Mouse (Mus musculus): ENCODE measurements around the gene Dnajc4. TPM values are rescaled to one million over a fixed set of nuclear protein-coding genes. Genes with fewer than 3 reads are reported as not detected.

Gene Dnajc4
- polyA plus RNA-seq (2015; fragmentation: Nextera tagmentation; extraction: Ambion mirVana): 10.9 and 11.2 TPM in 2 replicates

DNA sequence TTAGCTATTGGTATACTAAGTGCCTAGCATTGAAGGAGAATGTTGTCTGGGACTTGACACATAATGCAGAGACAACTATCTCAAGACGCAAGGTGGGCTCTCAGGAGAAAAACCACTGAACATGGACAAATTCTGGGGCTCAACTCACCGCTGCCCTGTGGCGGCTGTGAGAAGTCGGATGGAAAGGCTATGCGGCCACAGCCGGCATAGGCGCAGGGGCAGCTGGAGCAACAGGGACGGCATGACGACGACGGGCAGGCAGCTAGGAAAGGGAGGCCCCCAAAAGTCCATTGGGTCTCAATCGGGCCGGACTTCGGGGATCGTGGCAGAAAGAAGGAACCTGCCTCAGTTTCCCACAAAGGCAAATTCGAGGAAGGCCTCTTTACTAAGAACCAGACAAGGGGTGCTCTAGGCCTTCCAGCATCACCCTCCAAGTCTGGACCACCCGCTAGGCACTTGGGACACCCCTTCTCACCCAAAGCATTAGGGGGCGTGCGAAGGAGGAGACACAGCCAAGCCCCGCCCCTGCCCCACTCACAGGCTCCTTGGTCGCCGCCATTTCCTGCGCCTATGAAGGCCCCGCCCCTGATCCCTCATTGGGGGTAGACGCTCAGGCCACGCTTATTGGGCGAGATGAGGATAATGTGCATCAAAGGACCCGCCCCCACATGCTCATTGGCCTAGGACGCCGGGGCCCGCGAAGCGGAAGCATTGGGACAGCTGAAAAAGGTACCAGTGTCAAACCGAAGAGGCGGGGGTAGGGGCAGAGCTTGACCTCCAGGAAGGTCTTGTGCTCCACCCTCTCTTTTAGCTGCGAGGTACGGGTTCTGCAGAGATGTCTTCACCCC is at the start of gene Dnajc4:
Gene Dnajc4, minus strand, starts transcription at position 562 of the 848 bp plus-strand sequence.
- H3K4me1 ChIP-seq (ENCODE audit: insufficient read depth): peaks cover 40% of the 10 kb centered on the region
- H3K4me3 ChIP-seq (ENCODE audit: low read depth, low read length): peak within 1 kb of the TSS; percentile 67
- under 1% methylated on average over 36 of the region's 37 CpGs for WGBS (ENCODE audit: insufficient replicate concordance)
- 0 out of 2 replicates have a peak, but pooled peaks cover 2% of the 10 kb centered on the region for H3K36me3 ChIP-seq (replicated peaks; ENCODE audit: insufficient read depth, low read length)
- H3K9ac ChIP-seq (replicated peaks): peak within 1 kb of the TSS; percentile 75
- H3K27me3 ChIP-seq (ENCODE audit: insufficient read depth, low read length): no peaks in the 10 kb centered on the region
- no peaks in the 10 kb centered on the region for H3K9me3 ChIP-seq (ENCODE audit: low read length)
- TF ChIP-seq EP300 (IDR thresholded peaks at IDR 0.05; ENCODE audit: low read depth): no peak
- 0 out of 2 replicates have a peak, but pooled peaks have one; percentile 11 for TF ChIP-seq CTCF (IDR thresholded peaks at IDR 0.05; ENCODE audit: low read depth)
- DNase-seq (peak; percentile 97), ATAC-seq (peak; percentile 93)
- H3K4me2 ChIP-seq (ENCODE audit: low read depth, low read length): peak within 1 kb of the TSS; percentile 100
- H3K27ac ChIP-seq (ENCODE audit: low read depth): peak within 1 kb of the TSS; percentile 81

DNA sequence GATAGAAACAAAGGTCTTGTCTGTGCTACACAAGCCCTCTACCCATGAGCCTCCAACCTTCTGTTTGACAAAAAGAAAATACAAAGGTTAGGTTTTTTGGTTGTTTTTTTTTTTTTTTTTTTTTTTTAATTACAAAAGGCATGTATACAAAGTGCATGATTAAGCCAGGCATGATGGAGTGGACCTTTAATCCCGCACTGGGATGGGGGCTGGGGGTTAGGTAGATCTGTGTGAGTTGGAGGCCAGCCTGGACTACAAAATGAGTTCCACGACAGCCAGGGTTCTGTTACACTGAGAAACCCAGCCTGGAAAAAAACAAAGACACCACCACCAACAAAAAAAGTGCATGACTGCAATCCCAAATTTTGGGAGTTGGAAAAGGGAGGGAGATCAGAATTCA is 48.8 kb upstream of the Dnajc4 start:
- no peak for TF ChIP-seq CTCF (IDR thresholded peaks at IDR 0.05; ENCODE audit: low read depth)
- no peak for TF ChIP-seq EP300 (IDR thresholded peaks at IDR 0.05; ENCODE audit: low read depth)
- Histone ChIP-seq H3K27ac (ENCODE audit: low read depth) (0 out of 2 replicates have a peak overlapping the region, but pooled peaks have one; percentile 94), H3K4me2 (ENCODE audit: low read depth, low read length) (peak overlapping the region; percentile 92), H3K27me3 (ENCODE audit: insufficient read depth, low read length) (no peaks in the 10 kb centered on the region), H3K9me3 (ENCODE audit: low read length) (no peaks in the 10 kb centered on the region), H3K4me3 (ENCODE audit: low read depth, low read length) (no peak overlapping the region), H3K9ac (replicated peaks) (peak overlapping the region; percentile 78; the same call in 1 of the 2 replicates), H3K4me1 (ENCODE audit: insufficient read depth) (peaks cover 23% of the 10 kb centered on the region), H3K36me3 (replicated peaks; ENCODE audit: insufficient read depth, low read length) (no peaks in the 10 kb centered on the region)
- DNase-seq (no peak), ATAC-seq (no peak)
- WGBS (ENCODE audit: insufficient replicate concordance): 85% methylated on average over 2 of the region's 2 CpGs

DNA sequence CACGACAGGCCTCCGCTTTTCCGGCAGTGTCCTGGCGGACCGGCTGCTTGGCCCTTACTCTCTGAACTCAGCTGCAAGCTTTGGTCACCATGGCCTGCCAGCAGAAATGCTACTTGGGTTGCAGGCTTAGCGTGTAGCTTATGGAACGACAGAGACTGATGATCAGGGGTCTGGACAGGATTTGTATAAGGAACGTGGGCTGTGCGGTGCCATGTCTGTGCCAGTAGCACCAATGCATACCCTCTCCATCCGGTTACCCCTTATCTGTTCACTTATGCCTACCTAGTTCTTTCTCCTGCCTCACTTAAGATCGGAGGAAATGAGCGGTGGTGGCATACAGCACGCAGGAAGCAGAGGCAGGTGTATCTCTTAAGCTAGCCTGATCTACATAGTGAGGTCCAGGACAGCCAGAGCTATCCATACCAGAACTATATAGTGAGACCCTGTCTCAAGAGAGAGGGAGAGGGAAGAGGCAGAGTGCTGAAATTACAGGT is 48.3 kb upstream of the Dnajc4 start:
- H3K27me3 ChIP-seq (ENCODE audit: insufficient read depth, low read length): no peaks in the 10 kb centered on the region
- 17% methylated on average over 13 of the region's 13 CpGs for WGBS (ENCODE audit: insufficient replicate concordance)
- no peak for DNase-seq
- peak overlapping the region; percentile 78 for H3K9ac ChIP-seq (replicated peaks)
- H3K36me3 ChIP-seq (replicated peaks; ENCODE audit: insufficient read depth, low read length): no peaks in the 10 kb centered on the region
- peaks cover 23% of the 10 kb centered on the region for H3K4me1 ChIP-seq (ENCODE audit: insufficient read depth)
- no peaks in the 10 kb centered on the region for H3K9me3 ChIP-seq (ENCODE audit: low read length)
- peak overlapping the region; percentile 66 for H3K4me3 ChIP-seq (ENCODE audit: low read depth, low read length)
- TF ChIP-seq CTCF (IDR thresholded peaks at IDR 0.05; ENCODE audit: low read depth) (no peak), EP300 (IDR thresholded peaks at IDR 0.05; ENCODE audit: low read depth) (no peak)
- ATAC-seq: no peak
- peak overlapping the region; percentile 94 for H3K27ac ChIP-seq (ENCODE audit: low read depth)
- H3K4me2 ChIP-seq (ENCODE audit: low read depth, low read length): peak overlapping the region; percentile 92

DNA sequence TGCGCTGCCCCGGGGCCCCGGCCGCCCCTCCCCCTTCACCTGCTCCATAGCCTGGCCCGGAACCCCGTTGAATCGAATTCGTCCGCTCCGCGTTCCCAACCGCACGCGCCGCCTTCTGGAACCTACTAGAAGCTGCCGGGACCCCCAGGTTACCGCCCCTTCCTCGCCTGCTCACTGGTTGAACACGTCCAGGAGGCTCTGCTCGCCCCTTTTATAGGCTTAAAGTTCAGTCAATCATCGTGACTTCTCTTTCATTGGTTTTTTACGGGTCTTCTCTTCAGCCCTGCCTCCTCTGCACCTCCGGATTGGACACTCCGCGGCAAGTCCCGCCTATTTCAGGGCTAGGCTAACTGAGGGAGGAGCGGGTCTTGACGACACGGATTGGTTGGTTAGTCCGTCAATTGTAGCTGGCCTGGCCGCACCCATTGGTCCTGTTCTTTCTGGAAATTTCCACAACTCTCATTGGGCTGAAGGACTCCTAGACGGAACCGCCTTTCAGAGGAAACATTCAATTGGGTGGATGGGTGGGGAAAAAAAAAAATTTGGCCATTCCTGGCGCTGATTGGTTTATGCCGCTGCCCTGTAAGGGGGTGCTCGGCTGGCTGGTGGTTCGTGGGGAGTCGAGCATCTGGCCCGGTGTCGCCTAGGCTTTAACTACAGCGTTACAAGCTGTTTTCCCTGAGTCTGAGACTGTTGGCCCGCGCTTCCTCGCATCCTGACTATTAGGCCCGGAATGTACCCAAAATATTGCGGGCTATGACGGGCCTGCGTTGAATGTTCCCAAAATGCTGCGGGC is 47.7 kb upstream of the Dnajc4 start, which contains the start of gene Stip1:
Gene Stip1, minus strand, starts transcription at position 127 of the 796 bp plus-strand sequence.
- H3K4me3 ChIP-seq (ENCODE audit: low read depth, low read length): peak within 1 kb of the TSS; percentile 97
- H3K9ac ChIP-seq (replicated peaks): peak within 1 kb of the TSS; percentile 94
- peaks cover 23% of the 10 kb centered on the region for H3K4me1 ChIP-seq (ENCODE audit: insufficient read depth)
- H3K27ac ChIP-seq (ENCODE audit: low read depth): peak within 1 kb of the TSS; percentile 96
- peaks cover 4% of the 10 kb centered on the region for H3K36me3 ChIP-seq (replicated peaks; ENCODE audit: insufficient read depth, low read length)
- ATAC-seq (peak; percentile 98), DNase-seq (peak; percentile 98)
- no peaks in the 10 kb centered on the region for H3K27me3 ChIP-seq (ENCODE audit: insufficient read depth, low read length)
- peak within 1 kb of the TSS; percentile 92 for H3K4me2 ChIP-seq (ENCODE audit: low read depth, low read length)
- WGBS (ENCODE audit: insufficient replicate concordance): under 1% methylated on average over 46 of the region's 49 CpGs
- peak; percentile 70 for TF ChIP-seq CTCF (IDR thresholded peaks at IDR 0.05; ENCODE audit: low read depth)
- peak; percentile 57; the same call in 1 of the 2 replicates for TF ChIP-seq EP300 (IDR thresholded peaks at IDR 0.05; ENCODE audit: low read depth)
- no peaks in the 10 kb centered on the region for H3K9me3 ChIP-seq (ENCODE audit: low read length)

DNA sequence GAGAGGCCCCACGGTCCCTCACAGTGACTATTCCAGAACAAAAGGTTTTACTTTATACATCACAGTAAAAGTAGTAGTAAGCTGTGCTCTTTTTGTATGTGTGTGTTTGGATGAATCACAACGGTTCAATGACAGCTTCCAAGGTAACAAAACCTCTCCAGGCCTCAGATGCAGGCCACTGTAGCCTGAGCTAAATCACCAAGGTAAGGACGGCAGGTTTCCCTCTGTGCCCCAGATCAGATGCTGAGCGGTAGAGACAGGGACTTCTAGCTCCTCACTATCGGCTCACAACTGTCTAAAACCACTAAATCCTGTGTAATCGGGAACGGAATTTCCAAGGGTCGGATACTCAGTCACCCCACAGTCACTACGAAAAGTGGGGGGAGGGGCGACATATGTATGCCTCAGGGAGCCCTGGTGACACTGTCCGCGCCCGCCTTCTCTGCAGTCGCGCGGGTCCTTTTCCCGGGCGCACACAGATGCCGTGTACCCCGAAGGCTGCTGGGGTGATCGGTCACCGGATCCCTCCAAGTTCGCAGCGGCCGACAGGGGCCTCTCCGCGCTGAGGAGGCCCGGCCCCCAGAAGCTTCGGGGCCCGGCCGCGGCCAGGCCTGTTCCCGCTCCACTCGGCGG is 46.8 kb upstream of the Dnajc4 start:
- Histone ChIP-seq H3K27me3 (ENCODE audit: insufficient read depth, low read length) (no peaks in the 10 kb centered on the region), H3K27ac (ENCODE audit: low read depth) (peak overlapping the region; percentile 96), H3K4me1 (ENCODE audit: insufficient read depth) (peaks cover 23% of the 10 kb centered on the region), H3K9ac (replicated peaks) (peak overlapping the region; percentile 94), H3K9me3 (ENCODE audit: low read length) (no peaks in the 10 kb centered on the region), H3K36me3 (replicated peaks; ENCODE audit: insufficient read depth, low read length) (peaks cover 7% of the 10 kb centered on the region), H3K4me3 (ENCODE audit: low read depth, low read length) (peak overlapping the region; percentile 97), H3K4me2 (ENCODE audit: low read depth, low read length) (peak overlapping the region; percentile 91)
- DNase-seq (peak; percentile 77), ATAC-seq (peak; percentile 9)
- 1% methylated on average over 35 of the region's 35 CpGs for WGBS (ENCODE audit: insufficient replicate concordance)
- TF ChIP-seq EP300 (IDR thresholded peaks at IDR 0.05; ENCODE audit: low read depth) (no peak), CTCF (IDR thresholded peaks at IDR 0.05; ENCODE audit: low read depth) (no peak)

Measured in liver, postnatal 0 days (tissue).